Mouse (Mus musculus) olfactory bulb, adult 2 months (tissue): ENCODE data around the gene Slu7. TPM values are rescaled to one million over a fixed set of nuclear protein-coding genes. Genes with fewer than 3 reads are reported as not detected.
A peak's percentile ranks its signal among the peaks of the same experiment; 100 is the strongest.

Experiments used
- H3K27ac ChIP-seq: fragments of 200-500 bp; 2 replicates; pipeline ENCODE4 v1.5.1; 2012; ENCODE audit warnings: low read depth, low read length; ENCODE audit not compliant: insufficient read depth
- H3K4me1 ChIP-seq: fragments of 200-500 bp; 2 replicates; pipeline ENCODE4 v1.6.1; 2012; ENCODE audit warnings: low read length; ENCODE audit not compliant: control insufficient read depth, insufficient read depth
- H3K4me3 ChIP-seq: fragments of 200-500 bp; 2 replicates; pipeline ENCODE4 v1.5.1; 2012; ENCODE audit warnings: mild to moderate bottlenecking, low read depth, low read length, moderate library complexity; ENCODE audit not compliant: insufficient read depth
- CTCF ChIP-seq: fragments of 200-500 bp; IDR thresholded peaks from 2 replicates; pipeline ENCODE4 v1.5.1; 2012; ENCODE audit warnings: low read depth, mild to moderate bottlenecking, low read length, moderate library complexity; ENCODE audit not compliant: insufficient read depth
- POLR2A ChIP-seq: fragments of 200-500 bp; IDR thresholded peaks from 2 replicates; pipeline ENCODE4 v1.6.1; 2012; ENCODE audit warnings: mild to moderate bottlenecking, low read depth, low read length, moderate library complexity; ENCODE audit not compliant: insufficient read depth
- WGBS: fragments of 180-500 bp; shearing (Covaris S2); methylation state at CpG from one replicate; pipeline ENCODE4 v1.1.7; 2018; 5-methylcytosine and 5-hydroxymethylcytosine counted together
- polyA plus RNA-seq: library from polyadenylated mRNA; stranded (reverse); fragments of >200 nt; gene quantifications from 2 replicates; pipeline ENCODE4 v1.2.4, GENCODE M21; 2012; ENCODE audit warnings: low replicate concordance; ENCODE audit not compliant: missing spikeins, insufficient read depth, insufficient read length

Slu7 gene
- polyA plus RNA-seq, 1 experiment: not detected

DNA sequence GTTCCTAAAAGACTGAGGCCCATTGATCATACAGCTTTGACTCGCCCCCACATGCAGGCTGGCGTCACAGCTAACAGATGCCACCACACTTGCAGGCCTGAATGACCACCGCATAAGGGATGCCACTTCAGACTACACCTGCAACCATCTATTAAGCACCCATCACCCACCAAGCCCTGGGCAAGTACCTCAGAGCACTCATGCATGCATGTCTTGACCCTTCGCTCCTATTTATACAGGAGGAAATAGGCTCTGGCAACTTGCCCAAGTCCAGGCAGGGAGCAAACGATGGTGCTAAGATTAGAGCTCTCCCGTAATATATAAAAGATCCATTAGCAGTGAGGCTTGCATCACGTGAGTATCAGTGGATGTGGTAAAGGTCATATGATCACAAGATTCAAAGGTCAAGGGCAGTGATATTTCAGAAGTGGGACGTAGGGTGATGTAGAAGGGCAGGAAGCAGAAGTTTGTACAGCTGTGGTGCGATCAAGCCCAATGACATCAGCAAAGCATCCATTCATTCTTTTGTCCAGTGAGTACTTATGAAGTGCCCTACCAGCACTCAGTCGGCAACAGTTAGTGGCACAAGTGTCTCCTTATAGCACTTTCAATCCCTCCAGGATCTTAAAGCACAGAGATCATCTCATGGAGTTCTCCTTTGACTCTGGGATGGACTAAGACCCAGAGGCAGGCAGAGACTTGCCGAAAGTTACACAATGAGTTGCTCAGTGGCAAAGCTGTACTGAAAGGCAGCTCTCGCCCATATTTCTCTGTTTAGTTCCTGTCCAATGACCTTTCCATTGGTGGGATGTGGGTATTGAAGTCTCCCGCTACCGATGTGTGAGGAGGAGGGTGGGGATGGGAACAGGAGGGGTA is 38.2 kb upstream of the Slu7 start:
- Histone ChIP-seq H3K4me1 (no peaks in the 10 kb centered on the region), H3K27ac (no peak overlapping the region), H3K4me3 (no peak overlapping the region)
- 74% methylated on average over 14 of the region's 14 CpGs for WGBS
- TF ChIP-seq POLR2A: no peak

- WGBS: 90% methylated on average over 4 of the region's 4 CpGs
- no peak overlapping the region for H3K27ac ChIP-seq
- no peaks in the 10 kb centered on the region for H3K4me1 ChIP-seq
- no peak overlapping the region for H3K4me3 ChIP-seq
- no peak for TF ChIP-seq POLR2A
These were observed 37.3 kb upstream of the Slu7 start for GRCm38 (mm10) chr11:43396246-43396645.

DNA sequence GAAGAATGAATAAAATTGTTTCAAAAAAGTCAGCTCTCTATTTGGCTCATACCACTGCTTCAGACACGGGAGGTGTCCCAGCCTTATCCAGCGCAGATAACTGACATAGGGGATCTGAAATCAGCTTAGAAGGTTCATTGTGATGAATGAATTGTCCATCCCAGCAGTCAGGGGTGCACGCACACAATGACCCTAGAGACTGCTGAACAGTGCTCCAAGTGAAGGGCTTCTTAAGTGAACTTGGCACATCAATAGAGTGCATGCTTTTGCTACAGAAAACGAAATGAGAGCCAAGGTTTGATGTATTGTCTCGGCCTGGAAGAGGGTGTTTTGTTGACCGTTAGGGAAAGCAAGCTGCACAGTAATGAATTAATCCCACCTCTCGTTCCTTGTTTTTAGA is 36.9 kb upstream of the Slu7 start:
- TF ChIP-seq CTCF (no peak), POLR2A (no peak)
- Histone ChIP-seq H3K27ac (no peak overlapping the region), H3K4me1 (no peaks in the 10 kb centered on the region), H3K4me3 (no peak overlapping the region)
- WGBS: 55% methylated on average over 7 of the region's 7 CpGs

DNA sequence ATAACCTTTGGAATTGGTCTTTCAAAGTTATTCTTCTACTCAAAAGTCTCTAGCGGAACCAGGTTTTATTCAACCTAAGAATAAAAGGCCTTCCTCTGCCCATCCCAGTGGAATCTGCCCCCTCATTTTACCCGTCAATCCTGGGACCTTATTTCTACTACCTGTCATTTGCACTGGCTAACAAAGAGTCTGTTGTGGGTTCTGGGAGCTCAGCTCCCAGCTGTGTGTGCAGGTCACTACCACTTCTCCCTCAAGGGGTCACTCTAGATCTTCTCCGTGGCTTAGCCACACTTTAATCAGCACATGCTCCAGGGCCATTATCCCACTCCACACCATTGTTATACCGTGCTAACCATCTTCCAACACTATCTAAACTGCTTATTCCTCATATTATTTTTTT is 34.2 kb upstream of the Slu7 start:
- 53% methylated on average over 4 of the region's 4 CpGs for WGBS
- no peak overlapping the region for H3K4me3 ChIP-seq
- H3K4me1 ChIP-seq: no peaks in the 10 kb centered on the region
- no peak overlapping the region for H3K27ac ChIP-seq
- TF ChIP-seq CTCF (no peak), POLR2A (no peak)

DNA sequence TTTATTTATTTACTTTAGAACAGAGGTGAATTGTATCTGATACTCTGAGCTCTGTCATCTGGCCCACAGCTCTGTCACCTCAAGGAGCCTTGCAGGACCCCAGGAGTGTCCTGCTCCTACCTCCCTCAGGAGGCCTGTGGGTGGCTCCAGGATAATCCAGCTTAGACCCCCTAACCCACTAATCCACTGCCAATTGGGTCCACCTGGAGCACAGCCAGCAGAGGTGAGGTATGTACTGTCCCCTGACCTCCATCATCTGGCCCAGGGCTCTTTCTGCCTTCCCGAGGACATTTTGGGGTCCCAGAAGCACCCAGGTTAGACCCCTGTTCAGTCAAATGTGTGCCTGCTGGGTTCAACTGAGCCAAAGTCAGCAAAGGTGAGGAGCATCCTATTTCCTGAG is 33.4 kb upstream of the Slu7 start:
- Histone ChIP-seq H3K27ac (no peak overlapping the region), H3K4me3 (no peak overlapping the region), H3K4me1 (no peaks in the 10 kb centered on the region)
- WGBS: 91% methylated on average over 1 of the region's 1 CpGs
- TF ChIP-seq POLR2A (no peak), CTCF (no peak)

DNA sequence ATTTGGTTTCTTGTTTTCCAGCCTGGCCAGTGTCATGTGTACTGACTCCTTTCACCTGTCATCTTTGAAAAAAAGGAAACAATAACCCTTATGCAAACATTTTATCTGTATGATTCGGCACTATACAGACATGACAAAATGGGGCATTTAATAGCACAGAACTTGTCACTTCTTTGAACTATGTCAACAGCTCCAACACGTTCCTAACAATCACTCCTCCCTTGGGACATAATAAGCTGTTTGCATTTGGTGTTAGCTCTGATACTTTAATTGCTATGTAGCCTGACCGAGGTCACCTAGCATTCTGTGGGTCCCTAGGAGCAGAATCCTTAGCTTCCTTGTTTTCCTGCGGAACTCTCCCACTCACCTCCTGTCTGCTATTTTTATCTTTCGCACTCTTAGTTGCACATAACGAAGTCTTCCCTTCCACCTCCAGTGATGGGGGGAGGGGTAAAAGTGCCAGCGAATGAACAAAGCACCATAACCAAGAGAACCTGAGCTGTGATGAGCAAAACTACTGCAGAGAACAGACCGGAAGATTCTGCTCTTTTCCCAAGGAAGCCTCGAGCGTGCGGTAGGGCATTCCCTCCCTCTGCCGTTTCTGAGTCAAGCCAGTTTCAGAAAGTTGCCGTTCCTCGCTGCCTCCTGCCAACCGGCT is 29.3 kb upstream of the Slu7 start:
- H3K4me3 ChIP-seq: no peak overlapping the region
- H3K4me1 ChIP-seq: no peaks in the 10 kb centered on the region
- WGBS: 84% methylated on average over 15 of the region's 15 CpGs
- no peak overlapping the region for H3K27ac ChIP-seq
- TF ChIP-seq POLR2A (no peak), CTCF (no peak)

- WGBS: 86% methylated on average over 2 of the region's 2 CpGs
- no peak for TF ChIP-seq POLR2A
- no peak for TF ChIP-seq CTCF
- Histone ChIP-seq H3K4me1 (no peaks in the 10 kb centered on the region), H3K4me3 (no peak overlapping the region), H3K27ac (no peak overlapping the region)
These were observed 24.7 kb upstream of the Slu7 start for GRCm38 (mm10) chr11:43408888-43409287.

GRCm38 (mm10) chr11:43410291-43410690 is 23.3 kb upstream of the Slu7 start:
- no peaks in the 10 kb centered on the region for H3K4me1 ChIP-seq
- 78% methylated on average over 7 of the region's 7 CpGs for WGBS
- TF ChIP-seq POLR2A (no peak), CTCF (no peak)
- H3K27ac ChIP-seq: no peak overlapping the region
- no peak overlapping the region for H3K4me3 ChIP-seq

DNA sequence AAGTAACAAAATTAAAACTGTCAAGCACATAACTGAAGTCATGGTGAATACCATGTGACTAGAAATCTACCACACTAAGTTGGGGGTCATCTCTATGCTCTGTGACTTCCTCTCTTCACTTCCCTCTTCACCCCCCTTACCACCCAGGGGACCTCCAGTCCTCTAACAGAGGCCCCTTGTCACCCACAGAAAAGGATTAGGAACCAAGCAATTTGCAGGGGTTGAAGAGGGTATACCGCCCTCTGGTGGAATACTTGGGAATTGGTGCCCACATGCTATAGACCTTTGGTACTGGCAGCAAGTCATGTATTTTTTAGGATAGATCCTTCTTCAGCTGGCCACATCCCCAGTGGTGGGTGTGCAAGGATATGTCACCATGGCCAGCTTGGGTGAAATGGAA is 22.1 kb upstream of the Slu7 start:
- H3K27ac ChIP-seq: no peak overlapping the region
- TF ChIP-seq CTCF: peak; percentile 47; the same call in 1 of the 2 replicates
- TF ChIP-seq POLR2A: no peak
- WGBS: 8% methylated on average over 1 of the region's 1 CpGs
- no peak overlapping the region for H3K4me3 ChIP-seq
- no peaks in the 10 kb centered on the region for H3K4me1 ChIP-seq
